24 mouse cellular contexts compared by ENCODE assay signal in genomic region chr6:88521821-88522220, GRCm38 (mm10). TPM values are rescaled to one million over a fixed set of nuclear protein-coding genes. Genes with fewer than 3 reads are reported as not detected.
A peak's percentile ranks its signal among the peaks of the same experiment; 100 is the strongest.
DNase-seq lines count a peak whose midpoint lies in the region; ATAC-seq and TF ChIP-seq lines count a peak whose summit lies in the region.
"Had no signal": no experiment of that assay in that cellular context is flagged by ENCODE, and none has a peak within 500 bp of the region (broad histone marks: within the 10 kb centered on the region; RNA-seq: fewer than 3 reads in every experiment).

No protein-coding gene starts in this region.

- no peak overlapping the region for H3K4me2 ChIP-seq in intestine, postnatal 0 days (replicated peaks; ENCODE audit: low read depth)
- H3K4me2 ChIP-seq: heart, embryonic 13.5 days; hindbrain, embryonic 13.5 days; limb, embryonic 13.5 days; liver, embryonic 12.5 days; midbrain, embryonic 13.5 days had no signal

- H3K4me1 ChIP-seq in megakaryocyte, embryonic 14.5 days, result peaks cover 55% of the 10 kb centered on the region
- no peaks in the 10 kb centered on the region; the same call in none of the 2 replicates for H3K4me1 ChIP-seq in cortical plate, adult 2 months (ENCODE audit: control insufficient read depth, insufficient read depth, low read length)
- H3K4me1 ChIP-seq in intestine, postnatal 0 days (replicated peaks; ENCODE audit: control insufficient read depth, insufficient read depth, low read length), result no peaks in the 10 kb centered on the region

- no peaks in the 10 kb centered on the region for H3K9me3 ChIP-seq in megakaryocyte, embryonic 14.5 days
- H3K9me3 ChIP-seq in intestine, postnatal 0 days (ENCODE audit: control insufficient read depth), result no peaks in the 10 kb centered on the region
- H3K9me3 ChIP-seq: heart, embryonic 13.5 days; hindbrain, embryonic 13.5 days; limb, embryonic 13.5 days; liver, embryonic 12.5 days; midbrain, embryonic 13.5 days had no signal

- H3K4me3 ChIP-seq in megakaryocyte, embryonic 14.5 days (replicated peaks), result peak overlapping the region; percentile 3
- H3K4me3 ChIP-seq in cortical plate, adult 2 months (ENCODE audit: insufficient read depth, low read length), result no peak overlapping the region
- H3K4me3 ChIP-seq in intestine, postnatal 0 days (ENCODE audit: low read depth, low read length), result no peak overlapping the region
- H3K4me3 ChIP-seq: heart, embryonic 13.5 days; hindbrain, embryonic 13.5 days; limb, embryonic 13.5 days; liver, embryonic 12.5 days; midbrain, embryonic 13.5 days had no signal

- TF ChIP-seq POLR2A in cortical plate, adult 2 months (IDR thresholded peaks at IDR 0.05; ENCODE audit: extremely low read depth, insufficient read depth, low read length), result no peak

- 81% methylated on average over 7 of the region's 7 CpGs for WGBS in intestine, postnatal 0 days

- H3K9ac ChIP-seq in intestine, postnatal 0 days (ENCODE audit: low read depth, low read length), result no peak overlapping the region
- H3K9ac ChIP-seq: heart, embryonic 13.5 days; hindbrain, embryonic 13.5 days; limb, embryonic 13.5 days; liver, embryonic 12.5 days; midbrain, embryonic 13.5 days had no signal

- ATAC-seq in frontal cortex, adult (ENCODE audit: low TSS enrichment), result peak; percentile 44
- ATAC-seq in megakaryocyte, adult 5-6 weeks (ENCODE audit: poor library complexity, severe bottlenecking), result no peak
- no peak for ATAC-seq in intestine, postnatal 0 days
- ATAC-seq: forebrain, embryonic 14.5 days; inflammation-experienced regulatory T-cells, adult 6 months; liver, embryonic 12.5 days; midbrain, embryonic 13.5 days had no signal

- H3K27ac ChIP-seq in cortical plate, adult 2 months (ENCODE audit: insufficient read depth, low read length), result peak overlapping the region; percentile 79; the same call in 1 of the 2 replicates
- no peak overlapping the region for H3K27ac ChIP-seq in intestine, postnatal 0 days (ENCODE audit: low read depth, low read length)
- H3K27ac ChIP-seq: heart, embryonic 13.5 days; hindbrain, embryonic 13.5 days; kidney, postnatal 0 days; limb, embryonic 13.5 days; liver, embryonic 12.5 days; midbrain, embryonic 13.5 days had no signal

- H3K27me3 ChIP-seq in megakaryocyte, embryonic 14.5 days (replicated peaks), result peaks cover under 1% of the 10 kb centered on the region
- no peaks in the 10 kb centered on the region for H3K27me3 ChIP-seq in intestine, postnatal 0 days (replicated peaks; ENCODE audit: control insufficient read depth, insufficient read depth, low read length)
- H3K27me3 ChIP-seq: heart, embryonic 13.5 days; hindbrain, embryonic 13.5 days; limb, embryonic 13.5 days; liver, embryonic 12.5 days; midbrain, embryonic 13.5 days had no signal

- TF ChIP-seq CTCF in cortical plate, adult 2 months (IDR thresholded peaks at IDR 0.05; ENCODE audit: extremely low read depth, insufficient read depth, low read length), result no peak
- TF ChIP-seq CTCF in intestine, postnatal 0 days (IDR thresholded peaks at IDR 0.05; ENCODE audit: low read depth), result no peak

- no peak for DNase-seq in frontal cortex, postnatal 14 days (ENCODE audit: low spot score in 2 of 2)
- peak; percentile 45 for DNase-seq in layer of hippocampus, adult 11-12 months (ENCODE audit: low spot score)
- DNase-seq in layer of hippocampus, postnatal 36 days, result no peak
- DNase-seq: adrenal gland, postnatal 14 days; cerebellum, adult 8-10 months; cerebellum, postnatal 36 days; heart, postnatal 14 days; kidney, adult 2 months; lung, adult 18-20 months; lung, postnatal 14 days; thymus, postnatal 25 days had no signal

- H3K36me3 ChIP-seq in megakaryocyte, embryonic 14.5 days (replicated peaks; ENCODE audit: low read length), result peaks cover 5% of the 10 kb centered on the region
- no peaks in the 10 kb centered on the region for H3K36me3 ChIP-seq in intestine, postnatal 0 days (ENCODE audit: control insufficient read depth, insufficient read depth)
- H3K36me3 ChIP-seq: heart, embryonic 13.5 days; hindbrain, embryonic 13.5 days; midbrain, embryonic 13.5 days had no signal

RNA-seq across cellular contexts. Expression of gene Sec61a1, which starts 3.1 kb away (rescaled TPM):
- total RNA-seq in layer of hippocampus, postnatal 36 days (2021), result 10 to 100 TPM; 89.8 to 93.3 TPM
- 80.5 and 126 TPM in 2 replicates for polyA plus RNA-seq in megakaryocyte, embryonic 14.5 days (2012; ENCODE audit: insufficient read depth, low replicate concordance)
- total RNA-seq in megakaryocyte, adult 5-6 weeks (2015), result 96.0 and 127 TPM in 2 replicates
- 93.5 and 115 TPM in 2 replicates for total RNA-seq in megakaryocyte, adult 5-6 weeks (2017)
- 86.3 and 89.3 TPM in 2 replicates for polyA plus RNA-seq in cortical plate, adult 2 months (2012; rRNA removed)
- polyA plus RNA-seq in intestine, postnatal 0 days (2015; fragmentation: Nextera tagmentation; extraction: Ambion mirVana), result 126 and 129 TPM in 2 replicates

RNA-seq across cellular contexts. Expression of gene Ruvbl1, which starts 56.6 kb away (rescaled TPM):
- total RNA-seq in layer of hippocampus, postnatal 36 days (2021), result 10 to 100 TPM; 39.2 to 40.6 TPM
- 15.7 and 27.3 TPM in 2 replicates for polyA plus RNA-seq in megakaryocyte, embryonic 14.5 days (2012; ENCODE audit: insufficient read depth, low replicate concordance)
- total RNA-seq in megakaryocyte, adult 5-6 weeks (2015), result 22.1 and 24.7 TPM in 2 replicates
- total RNA-seq in megakaryocyte, adult 5-6 weeks (2017), result 46.4 and 46.9 TPM in 2 replicates
- 48.0 and 48.2 TPM in 2 replicates for polyA plus RNA-seq in cortical plate, adult 2 months (2012; rRNA removed)
- polyA plus RNA-seq in intestine, postnatal 0 days (2015; fragmentation: Nextera tagmentation; extraction: Ambion mirVana), result 27.0 and 30.6 TPM in 2 replicates
